Mouse (Mus musculus) liver, postnatal 0 days (tissue): Measurements from ENCODE around the gene Fras1. TPM values are rescaled to one million over a fixed set of nuclear protein-coding genes. Genes with fewer than 3 reads are reported as not detected.

Experiments
- ATAC-seq: fragments of 200-750 bp; cut with Nextera tagmentation; 2 replicates; pipeline ENCODE4 v1.8.0; 2017; ENCODE audit warnings: mild to moderate bottlenecking, moderate library complexity
- DNase-seq: peaks from one replicate; pipeline ENCODE4 v3.0.0-alpha.2; 2016
- H3K27ac ChIP-seq: fragments of 300-500 bp; sonication (generic); 2 replicates; pipeline ENCODE4 v1.5.1; 2014; ENCODE audit warnings: antibody characterized with exemption, moderate library complexity, mild to moderate bottlenecking, low read depth
- H3K27me3 ChIP-seq: fragments of 300-500 bp; sonication (generic); 2 replicates; pipeline ENCODE4 v1.6.1; 2014; ENCODE audit warnings: low read length, control low read depth, mixed read lengths; ENCODE audit not compliant: insufficient read depth
- H3K36me3 ChIP-seq: fragments of 300-500 bp; sonication (generic); replicated peaks from 2 replicates; pipeline ENCODE4 v1.6.1; 2014; ENCODE audit warnings: mild to moderate bottlenecking, control low read depth, low read length, moderate library complexity, mixed read lengths; ENCODE audit not compliant: insufficient read depth
- H3K4me1 ChIP-seq: fragments of 300-500 bp; sonication (generic); 2 replicates; pipeline ENCODE4 v1.6.1; 2014; ENCODE audit warnings: antibody characterized with exemption, mild to moderate bottlenecking, control low read depth; ENCODE audit not compliant: insufficient read depth
- H3K4me2 ChIP-seq: fragments of 300-500 bp; sonication (generic); 2 replicates; pipeline ENCODE4 v1.6.1; 2014; ENCODE audit warnings: low read depth, mild to moderate bottlenecking, low read length, moderate library complexity, mixed read lengths
- H3K4me3 ChIP-seq: fragments of 300-500 bp; sonication (generic); 2 replicates; pipeline ENCODE4 v1.5.1; 2014; ENCODE audit warnings: low read depth, low read length
- H3K9ac ChIP-seq: fragments of 300-500 bp; sonication (generic); replicated peaks from 2 replicates; pipeline ENCODE4 v1.6.1; 2014; ENCODE audit warnings: mild to moderate bottlenecking, moderate library complexity
- H3K9me3 ChIP-seq: fragments of 300-500 bp; sonication (generic); 2 replicates; pipeline ENCODE4 v1.6.1; 2016; ENCODE audit warnings: mild to moderate bottlenecking, control low read depth, low read length, mixed read lengths
- CTCF ChIP-seq: sonication (generic); IDR thresholded peaks from 2 replicates; pipeline ENCODE4 v1.5.1; 2016; ENCODE audit warnings: antibody characterized with exemption, low read depth
- EP300 ChIP-seq: IDR thresholded peaks from 2 replicates; pipeline ENCODE4 v1.6.1; 2016; ENCODE audit warnings: antibody characterized with exemption, low read depth, mild to moderate bottlenecking
- WGBS: fragments of 180-500 bp; shearing (Covaris S2); extraction: QIAGEN DNeasy Blood & Tissue Kit; methylation state at CpG from one replicate; pipeline ENCODE4 v1.1.7; 2014; ENCODE audit not compliant: insufficient replicate concordance; 5-methylcytosine and 5-hydroxymethylcytosine counted together
- polyA plus RNA-seq: library from polyadenylated mRNA; unstranded; fragments of >200 nt; fragmentation: Nextera tagmentation; extraction: Ambion mirVana; gene quantifications from 2 replicates; pipeline ENCODE4 v1.2.1, GENCODE M21; 2015

The Fras1 gene
- polyA plus RNA-seq, 1 experiment from 2014 or later: 0.41 TPM

DNA sequence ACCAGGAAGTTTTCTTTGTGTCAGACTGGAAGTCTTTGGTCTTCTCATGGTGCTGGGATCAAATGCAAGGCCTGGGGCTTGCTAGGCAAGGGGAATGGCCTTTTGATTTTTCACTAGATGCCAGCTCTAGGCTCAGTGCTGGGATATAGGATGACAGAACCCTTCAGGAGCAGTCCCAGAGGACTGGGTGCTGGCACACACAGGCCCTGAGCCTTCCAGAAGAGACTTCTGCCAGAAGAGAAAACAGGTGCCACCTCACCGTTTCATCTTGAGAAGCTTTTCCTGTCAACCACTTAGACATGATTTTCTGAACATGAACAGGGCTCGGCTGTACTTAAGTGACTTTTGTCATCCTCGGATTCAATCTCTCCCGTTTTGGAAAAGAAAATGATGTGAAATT is 66.1 kb downstream of the Fras1 start:
- no peak overlapping the region for H3K4me3 ChIP-seq
- H3K9ac ChIP-seq: no peak overlapping the region
- H3K9me3 ChIP-seq: no peaks in the 10 kb centered on the region
- H3K27ac ChIP-seq: no peak overlapping the region
- H3K27me3 ChIP-seq: no peaks in the 10 kb centered on the region
- no peak overlapping the region for H3K4me2 ChIP-seq
- ATAC-seq: no peak
- TF ChIP-seq CTCF (no peak), EP300 (no peak)
- H3K4me1 ChIP-seq: peaks cover 7% of the 10 kb centered on the region; the same call in 1 of the 2 replicates
- H3K36me3 ChIP-seq: no peaks in the 10 kb centered on the region
- no peak for DNase-seq
- 84% methylated on average over 4 of the region's 4 CpGs for WGBS

DNA sequence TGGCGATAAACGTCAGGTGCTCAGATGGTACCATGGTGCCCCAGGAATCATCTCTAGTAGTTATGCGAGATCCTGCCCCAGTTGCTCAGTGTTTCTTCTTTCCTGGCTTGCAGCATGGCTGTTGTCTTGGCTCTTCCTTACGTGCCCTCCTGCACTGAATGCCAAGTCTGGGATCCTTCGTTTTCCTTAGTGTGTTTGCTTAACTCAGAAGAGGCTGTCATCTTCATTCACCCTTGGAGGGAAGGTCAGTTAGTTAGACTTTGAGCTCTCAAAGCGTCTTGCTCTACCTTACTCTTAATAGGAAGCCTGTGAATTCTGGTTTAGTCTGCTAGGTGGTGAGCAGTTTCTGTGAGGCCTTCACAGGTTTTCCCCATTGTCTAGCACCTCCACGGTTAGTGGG is 73.7 kb downstream of the Fras1 start:
- ATAC-seq (no peak), DNase-seq (no peak)
- no peaks in the 10 kb centered on the region for H3K9me3 ChIP-seq
- no peak overlapping the region for H3K9ac ChIP-seq
- no peaks in the 10 kb centered on the region for H3K27me3 ChIP-seq
- no peak for TF ChIP-seq EP300
- TF ChIP-seq CTCF: no peak
- no peaks in the 10 kb centered on the region for H3K36me3 ChIP-seq
- H3K4me3 ChIP-seq: no peak overlapping the region
- no peaks in the 10 kb centered on the region; the same call in 1 of the 2 replicates for H3K4me1 ChIP-seq
- no peak overlapping the region for H3K4me2 ChIP-seq
- 76% methylated on average over 7 of the region's 7 CpGs for WGBS
- H3K27ac ChIP-seq: no peak overlapping the region

DNA sequence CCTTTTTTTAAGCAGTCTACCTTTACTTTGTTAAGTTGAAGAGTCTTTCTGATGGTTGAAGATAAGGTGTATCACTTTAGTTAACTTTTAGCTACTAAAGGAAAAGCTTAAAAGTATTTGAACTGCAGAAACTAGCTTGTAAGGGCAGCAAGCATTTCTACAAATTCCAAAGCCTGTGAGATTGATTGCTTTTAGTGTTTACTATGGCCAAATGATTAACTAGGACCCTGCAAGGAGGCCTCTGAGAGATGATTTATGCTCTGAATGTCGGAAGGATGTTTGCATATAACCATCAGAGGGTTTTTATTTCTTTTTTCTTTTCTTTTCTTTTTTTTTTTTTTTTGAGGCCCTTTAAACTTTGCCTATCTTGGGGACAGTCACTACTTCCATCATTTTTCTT is 78.3 kb downstream of the Fras1 start:
- H3K4me3 ChIP-seq: no peak overlapping the region
- H3K4me2 ChIP-seq: no peak overlapping the region
- no peaks in the 10 kb centered on the region for H3K9me3 ChIP-seq
- H3K27ac ChIP-seq: no peak overlapping the region
- 36% methylated on average over 1 of the region's 1 CpGs for WGBS
- no peaks in the 10 kb centered on the region for H3K27me3 ChIP-seq
- H3K9ac ChIP-seq: no peak overlapping the region
- DNase-seq (no peak), ATAC-seq (no peak)
- H3K4me1 ChIP-seq: peaks cover 16% of the 10 kb centered on the region
- H3K36me3 ChIP-seq: no peaks in the 10 kb centered on the region
- TF ChIP-seq EP300: no peak
- TF ChIP-seq CTCF: no peak

DNA sequence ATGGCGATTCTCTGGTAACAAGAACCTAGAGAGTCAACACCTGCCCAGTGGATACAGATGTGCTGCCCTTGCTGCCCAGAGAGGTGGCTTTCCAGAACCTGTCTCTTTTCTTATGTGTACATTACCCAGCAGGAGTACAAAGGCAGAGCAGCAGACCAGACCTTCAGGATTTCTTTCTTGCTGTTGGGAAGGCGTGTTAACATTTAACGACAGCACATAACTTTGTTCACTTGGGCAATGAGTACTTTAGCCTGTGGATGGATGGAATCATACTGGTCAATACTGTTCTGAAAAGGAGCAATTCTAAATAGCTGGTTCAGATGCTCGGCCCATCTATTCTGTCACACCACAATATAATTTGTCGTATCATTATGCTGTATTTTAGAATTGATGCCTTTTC is 79.6 kb downstream of the Fras1 start:
- Histone ChIP-seq H3K27me3 (no peaks in the 10 kb centered on the region), H3K36me3 (no peaks in the 10 kb centered on the region), H3K4me2 (no peak overlapping the region), H3K4me3 (no peak overlapping the region), H3K27ac (peak overlapping the region; percentile 39; the same call in 1 of the 2 replicates), H3K9me3 (no peaks in the 10 kb centered on the region), H3K4me1 (peaks cover 16% of the 10 kb centered on the region), H3K9ac (no peak overlapping the region)
- 69% methylated on average over 5 of the region's 5 CpGs for WGBS
- no peak for DNase-seq
- ATAC-seq: no peak
- no peak for TF ChIP-seq CTCF
- TF ChIP-seq EP300: no peak

DNA sequence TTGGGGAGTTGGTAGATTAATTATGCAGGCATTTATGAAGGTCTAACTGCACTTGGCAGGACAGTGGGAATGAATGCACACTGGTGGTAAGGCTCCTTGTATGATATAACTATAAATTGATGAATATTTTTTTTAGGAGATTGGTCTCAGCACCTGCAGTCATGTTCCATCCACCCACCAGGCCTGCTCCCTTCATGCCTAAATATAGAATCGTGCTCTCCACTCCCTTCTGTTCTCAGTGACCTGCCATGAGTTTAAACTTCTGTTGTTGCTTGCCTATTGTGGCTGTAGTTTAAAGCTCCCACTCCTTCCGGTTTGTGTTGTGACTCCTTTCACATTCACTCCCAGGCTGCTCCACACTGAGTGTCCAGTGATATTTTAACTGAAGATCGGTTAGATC is 80.7 kb downstream of the Fras1 start:
- Histone ChIP-seq H3K9ac (no peak overlapping the region), H3K4me3 (no peak overlapping the region), H3K4me1 (peaks cover 18% of the 10 kb centered on the region), H3K9me3 (no peaks in the 10 kb centered on the region), H3K36me3 (no peaks in the 10 kb centered on the region), H3K4me2 (no peak overlapping the region), H3K27ac (no peak overlapping the region), H3K27me3 (no peaks in the 10 kb centered on the region)
- DNase-seq (no peak), ATAC-seq (no peak)
- TF ChIP-seq EP300 (no peak), CTCF (no peak)
- 60% methylated on average over 3 of the region's 3 CpGs for WGBS

DNA sequence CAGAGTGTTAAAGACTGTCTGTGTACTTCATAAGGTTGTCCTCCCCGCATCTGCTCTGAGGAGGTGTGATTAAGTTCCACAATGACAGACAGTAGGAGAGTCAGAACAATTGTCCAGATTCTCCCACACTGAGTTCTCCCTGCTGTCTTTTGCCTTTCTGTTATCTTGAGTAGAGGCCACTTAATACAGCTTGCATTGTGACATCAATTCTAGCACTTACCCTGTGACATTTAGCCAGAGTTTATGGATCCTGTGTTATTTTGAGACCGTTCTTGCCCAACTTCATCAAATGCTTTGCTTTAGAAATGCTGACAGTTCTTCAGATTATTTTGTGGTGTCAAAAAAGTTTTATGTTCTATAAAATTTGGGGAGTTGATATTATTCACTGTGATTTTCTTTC is 81.5 kb downstream of the Fras1 start:
- H3K9ac ChIP-seq: no peak overlapping the region
- no peaks in the 10 kb centered on the region for H3K27me3 ChIP-seq
- no peak for ATAC-seq
- 77% methylated on average over 2 of the region's 2 CpGs for WGBS
- no peaks in the 10 kb centered on the region for H3K36me3 ChIP-seq
- H3K9me3 ChIP-seq: no peaks in the 10 kb centered on the region
- DNase-seq: no peak
- TF ChIP-seq EP300 (no peak), CTCF (no peak)
- peaks cover 18% of the 10 kb centered on the region for H3K4me1 ChIP-seq
- H3K4me2 ChIP-seq: no peak overlapping the region
- H3K27ac ChIP-seq: no peak overlapping the region
- no peak overlapping the region for H3K4me3 ChIP-seq

DNA sequence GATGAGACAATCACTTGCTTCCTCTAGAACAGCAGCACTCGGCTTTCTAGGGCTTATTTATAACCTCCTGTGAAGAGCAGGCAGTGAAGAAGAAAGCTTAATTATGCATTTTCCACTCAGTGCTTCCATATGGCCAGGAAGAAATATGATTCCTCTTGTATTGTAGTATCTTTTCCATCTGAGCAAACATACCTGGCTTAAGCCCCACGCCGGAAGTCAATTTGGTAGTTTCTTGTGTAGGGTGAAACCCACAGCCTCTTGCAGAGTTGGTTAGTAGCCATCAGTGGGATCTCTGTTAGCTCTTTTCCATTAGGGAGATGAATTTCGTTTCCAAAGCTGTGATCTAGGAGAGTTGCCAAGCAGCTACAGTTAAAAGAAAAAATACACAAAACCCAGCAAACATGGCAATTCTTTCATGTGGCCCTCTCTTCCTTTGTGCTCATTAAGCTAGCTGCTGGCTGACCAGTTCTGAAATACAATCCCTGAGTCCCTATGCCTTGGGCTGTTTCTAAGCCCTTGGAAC is 83.7 kb downstream of the Fras1 start:
- Histone ChIP-seq H3K4me2 (no peak overlapping the region), H3K9ac (no peak overlapping the region)
- WGBS: 51% methylated on average over 4 of the region's 4 CpGs

More for the DNA sequence above, 83.7 kb downstream of the Fras1 start:
- TF ChIP-seq CTCF (no peak), EP300 (no peak)
- no peaks in the 10 kb centered on the region for H3K36me3 ChIP-seq
- DNase-seq (no peak), ATAC-seq (no peak)
- H3K9me3 ChIP-seq: no peaks in the 10 kb centered on the region
- no peak overlapping the region for H3K27ac ChIP-seq
- H3K4me1 ChIP-seq: peaks cover 18% of the 10 kb centered on the region
- H3K4me3 ChIP-seq: no peak overlapping the region
- H3K27me3 ChIP-seq: no peaks in the 10 kb centered on the region
